ENCODE assay signal across 22 mouse cellular contexts in the genomic region with DNA sequence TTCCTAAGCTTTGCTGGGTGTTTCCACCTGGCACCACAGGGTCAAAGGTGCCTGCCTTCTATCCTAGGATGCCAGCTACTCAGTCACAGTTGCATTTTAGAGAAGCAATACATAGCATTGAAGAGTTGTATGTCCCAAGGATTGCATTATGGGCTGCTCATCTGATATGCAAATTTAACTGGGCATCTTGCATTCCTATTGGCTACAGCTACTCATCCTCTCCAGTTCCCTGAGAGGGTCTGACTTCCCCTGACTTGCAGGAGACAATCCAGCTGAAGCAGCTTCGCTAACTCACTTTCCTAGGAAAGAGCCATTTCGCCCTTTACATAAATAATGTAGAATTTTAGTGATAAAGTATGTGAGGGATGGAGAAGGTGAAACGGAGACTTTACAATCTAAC.
DNase-seq lines count a peak whose midpoint lies in the region; ATAC-seq and TF ChIP-seq lines count a peak whose summit lies in the region.
"Had no signal": no experiment of that assay in that cellular context is flagged by ENCODE, and none has a peak within 500 bp of the region (broad histone marks: within the 10 kb centered on the region; RNA-seq: fewer than 3 reads in every experiment).

No protein-coding gene starts in this region.

- no peaks in the 10 kb centered on the region for H3K27me3 ChIP-seq in hindbrain, embryonic 14.5 days (ENCODE audit: control insufficient read depth, insufficient read depth, low read length)
- no peaks in the 10 kb centered on the region for H3K27me3 ChIP-seq in hindbrain, embryonic 13.5 days
- no peaks in the 10 kb centered on the region for H3K27me3 ChIP-seq in kidney, postnatal 0 days (ENCODE audit: insufficient read depth, low read length)
- H3K27me3 ChIP-seq in kidney, embryonic 15.5 days = no peaks in the 10 kb centered on the region
- H3K27me3 ChIP-seq in midbrain, embryonic 11.5 days (ENCODE audit: control insufficient read depth, insufficient read depth, low read length) = no peaks in the 10 kb centered on the region
- no peaks in the 10 kb centered on the region for H3K27me3 ChIP-seq in midbrain, embryonic 15.5 days (replicated peaks)
- H3K27me3 ChIP-seq: embryonic facial prominence, embryonic 12.5 days; forebrain, embryonic 13.5 days; forebrain, embryonic 15.5 days had no signal

- WGBS in hindbrain, embryonic 14.5 days = 57% methylated on average over 3 of the region's 3 CpGs
- WGBS in hindbrain, embryonic 13.5 days = 63% methylated on average over 3 of the region's 3 CpGs
- WGBS in kidney, postnatal 0 days = 19% methylated on average over 3 of the region's 3 CpGs
- WGBS in kidney, embryonic 15.5 days = 31% methylated on average over 3 of the region's 3 CpGs
- 58% methylated on average over 3 of the region's 3 CpGs for WGBS in midbrain, embryonic 11.5 days
- 54% methylated on average over 3 of the region's 3 CpGs for WGBS in midbrain, embryonic 15.5 days

- no peak for TF ChIP-seq CTCF in kidney, postnatal 0 days (IDR thresholded peaks at IDR 0.05; ENCODE audit: low read depth)
- TF ChIP-seq CTCF in brain, embryonic 14.5 days (IDR thresholded peaks at IDR 0.05; ENCODE audit: borderline replicate concordance, extremely low read depth, insufficient read depth, insufficient read length) = no peak

- no peak for TF ChIP-seq POLR2A in brain, embryonic 14.5 days (IDR thresholded peaks at IDR 0.05; ENCODE audit: borderline replicate concordance, extremely low read depth, insufficient read depth, insufficient read length, poor library complexity, severe bottlenecking)

- no peaks in the 10 kb centered on the region for H3K36me3 ChIP-seq in hindbrain, embryonic 14.5 days (replicated peaks; ENCODE audit: control insufficient read depth, insufficient read depth)
- no peaks in the 10 kb centered on the region for H3K36me3 ChIP-seq in hindbrain, embryonic 13.5 days
- no peaks in the 10 kb centered on the region for H3K36me3 ChIP-seq in kidney, postnatal 0 days (ENCODE audit: insufficient read depth, low read length)
- no peaks in the 10 kb centered on the region for H3K36me3 ChIP-seq in kidney, embryonic 15.5 days
- H3K36me3 ChIP-seq in midbrain, embryonic 11.5 days (ENCODE audit: control insufficient read depth, insufficient read depth, low read length) = no peaks in the 10 kb centered on the region
- no peaks in the 10 kb centered on the region for H3K36me3 ChIP-seq in midbrain, embryonic 15.5 days (replicated peaks)
- H3K36me3 ChIP-seq: embryonic facial prominence, embryonic 10.5 days; embryonic facial prominence, embryonic 12.5 days; forebrain, embryonic 15.5 days had no signal

- H3K27ac ChIP-seq in hindbrain, embryonic 14.5 days = peak overlapping the region; percentile 39; the same call in 1 of the 2 replicates
- H3K27ac ChIP-seq in hindbrain, embryonic 13.5 days = no peak overlapping the region
- no peak overlapping the region for H3K27ac ChIP-seq in kidney, postnatal 0 days
- H3K27ac ChIP-seq in kidney, embryonic 15.5 days = no peak overlapping the region
- no peak overlapping the region for H3K27ac ChIP-seq in midbrain, embryonic 11.5 days (ENCODE audit: low read depth, low read length)
- no peak overlapping the region for H3K27ac ChIP-seq in midbrain, embryonic 15.5 days
- H3K27ac ChIP-seq: embryonic facial prominence, embryonic 10.5 days; embryonic facial prominence, embryonic 12.5 days; forebrain, embryonic 13.5 days; forebrain, embryonic 15.5 days had no signal

- no peak overlapping the region for H3K9ac ChIP-seq in hindbrain, embryonic 14.5 days
- H3K9ac ChIP-seq in hindbrain, embryonic 13.5 days = no peak overlapping the region
- H3K9ac ChIP-seq in kidney, postnatal 0 days (ENCODE audit: low read depth, low read length) = no peak overlapping the region
- no peak overlapping the region for H3K9ac ChIP-seq in kidney, embryonic 15.5 days
- H3K9ac ChIP-seq in midbrain, embryonic 11.5 days (ENCODE audit: low read length) = no peak overlapping the region
- H3K9ac ChIP-seq in midbrain, embryonic 15.5 days = no peak overlapping the region
- H3K9ac ChIP-seq: embryonic facial prominence, embryonic 12.5 days; forebrain, embryonic 13.5 days; forebrain, embryonic 15.5 days; forebrain, postnatal 0 days had no signal

- peaks cover 8% of the 10 kb centered on the region for H3K4me1 ChIP-seq in hindbrain, embryonic 14.5 days (replicated peaks; ENCODE audit: control insufficient read depth, insufficient read depth, low read length)
- peaks cover 22% of the 10 kb centered on the region for H3K4me1 ChIP-seq in hindbrain, embryonic 13.5 days (replicated peaks)
- no peaks in the 10 kb centered on the region for H3K4me1 ChIP-seq in kidney, postnatal 0 days (replicated peaks; ENCODE audit: insufficient read depth, low read length)
- 0 out of 2 replicates have a peak, but pooled peaks cover 2% of the 10 kb centered on the region for H3K4me1 ChIP-seq in kidney, embryonic 15.5 days
- peaks cover 6% of the 10 kb centered on the region for H3K4me1 ChIP-seq in midbrain, embryonic 11.5 days (ENCODE audit: control insufficient read depth, insufficient read depth, low read length)
- H3K4me1 ChIP-seq in midbrain, embryonic 15.5 days = peaks cover 16% of the 10 kb centered on the region

- ATAC-seq in hindbrain, embryonic 14.5 days (ENCODE audit: low FRiP score) = no peak
- ATAC-seq in hindbrain, embryonic 13.5 days (ENCODE audit: low FRiP score) = no peak
- ATAC-seq in kidney, postnatal 0 days (replicated peaks; ENCODE audit: low FRiP score, low read depth) = no peak
- ATAC-seq in kidney, embryonic 15.5 days (replicated peaks; ENCODE audit: low FRiP score) = no peak
- ATAC-seq in midbrain, embryonic 11.5 days (ENCODE audit: low FRiP score) = no peak
- ATAC-seq in midbrain, embryonic 15.5 days (replicated peaks) = no peak
- ATAC-seq: forebrain, embryonic 13.5 days; forebrain, embryonic 15.5 days had no signal

- no peak overlapping the region for H3K4me2 ChIP-seq in hindbrain, embryonic 14.5 days (replicated peaks)
- H3K4me2 ChIP-seq in hindbrain, embryonic 13.5 days = no peak overlapping the region
- no peak overlapping the region for H3K4me2 ChIP-seq in kidney, postnatal 0 days (ENCODE audit: low read length)
- H3K4me2 ChIP-seq in kidney, embryonic 15.5 days = no peak overlapping the region
- no peak overlapping the region for H3K4me2 ChIP-seq in midbrain, embryonic 11.5 days
- H3K4me2 ChIP-seq in midbrain, embryonic 15.5 days = no peak overlapping the region
- H3K4me2 ChIP-seq: embryonic facial prominence, embryonic 12.5 days; forebrain, embryonic 13.5 days; forebrain, embryonic 15.5 days had no signal

- intact Hi-C loops in heart, postnatal 36 days (cut with DNase I) = no loop called here

- DNase-seq in hindbrain, embryonic 14.5 days (ENCODE audit: low spot score) = no peak
- peak; percentile 27 for DNase-seq in kidney, postnatal 0 days (ENCODE audit: low spot score)
- peak; percentile 78 for DNase-seq in midbrain, embryonic 11.5 days (ENCODE audit: low spot score, missing footprints)
- DNase-seq in brain, embryonic 14.5 days (ENCODE audit: low read depth) = peak; percentile 17
- DNase-seq in heart, postnatal 36 days = no peak
- DNase-seq: adrenal gland, adult 2 months; adrenal gland, postnatal 10 days; adrenal gland, postnatal 25 days; cerebellum, adult 11-12 months; cerebellum, adult 2 months; cerebellum, adult 9-10 months; cerebellum, postnatal 10 days; cerebellum, postnatal 25 days; embryo, embryonic 11 days; forebrain, postnatal 0 days had no signal

- H3K4me3 ChIP-seq in hindbrain, embryonic 14.5 days (replicated peaks; ENCODE audit: low read length) = no peak overlapping the region
- H3K4me3 ChIP-seq in hindbrain, embryonic 13.5 days = no peak overlapping the region
- no peak overlapping the region for H3K4me3 ChIP-seq in kidney, postnatal 0 days (replicated peaks; ENCODE audit: low read depth, low read length)
- H3K4me3 ChIP-seq in kidney, embryonic 15.5 days (replicated peaks) = no peak overlapping the region
- no peak overlapping the region for H3K4me3 ChIP-seq in midbrain, embryonic 11.5 days (ENCODE audit: low read depth, low read length)
- no peak overlapping the region for H3K4me3 ChIP-seq in midbrain, embryonic 15.5 days
- H3K4me3 ChIP-seq: embryonic facial prominence, embryonic 10.5 days; embryonic facial prominence, embryonic 12.5 days; forebrain, embryonic 13.5 days; forebrain, embryonic 15.5 days had no signal

- H3K9me3 ChIP-seq in hindbrain, embryonic 14.5 days (ENCODE audit: control insufficient read depth, low read length) = no peaks in the 10 kb centered on the region
- no peaks in the 10 kb centered on the region for H3K9me3 ChIP-seq in hindbrain, embryonic 13.5 days
- H3K9me3 ChIP-seq in kidney, postnatal 0 days (replicated peaks; ENCODE audit: low read length) = no peaks in the 10 kb centered on the region
- no peaks in the 10 kb centered on the region for H3K9me3 ChIP-seq in kidney, embryonic 15.5 days (replicated peaks)
- H3K9me3 ChIP-seq in midbrain, embryonic 11.5 days (ENCODE audit: control insufficient read depth, low read length) = no peaks in the 10 kb centered on the region
- H3K9me3 ChIP-seq in midbrain, embryonic 15.5 days = no peaks in the 10 kb centered on the region
- H3K9me3 ChIP-seq: embryonic facial prominence, embryonic 10.5 days had no signal

Comparison
In these comparisons a context has a peak if more than half of its experiments do, and no peak if none do; other contexts are left out.
1. DNase-seq: peak in kidney, postnatal 0 days (single experiment), midbrain, embryonic 11.5 days (single experiment) and brain, embryonic 14.5 days (single experiment); none in hindbrain, embryonic 14.5 days (single experiment) and heart, postnatal 36 days (0 of 2).